Mouse (Mus musculus): ENCODE data around the gene Fignl2. TPM values are rescaled to one million over a fixed set of nuclear protein-coding genes. Genes with fewer than 3 reads are reported as not detected.

The Fignl2 gene
- total and polyA plus RNA-seq, 3 experiments = not detected

DNA sequence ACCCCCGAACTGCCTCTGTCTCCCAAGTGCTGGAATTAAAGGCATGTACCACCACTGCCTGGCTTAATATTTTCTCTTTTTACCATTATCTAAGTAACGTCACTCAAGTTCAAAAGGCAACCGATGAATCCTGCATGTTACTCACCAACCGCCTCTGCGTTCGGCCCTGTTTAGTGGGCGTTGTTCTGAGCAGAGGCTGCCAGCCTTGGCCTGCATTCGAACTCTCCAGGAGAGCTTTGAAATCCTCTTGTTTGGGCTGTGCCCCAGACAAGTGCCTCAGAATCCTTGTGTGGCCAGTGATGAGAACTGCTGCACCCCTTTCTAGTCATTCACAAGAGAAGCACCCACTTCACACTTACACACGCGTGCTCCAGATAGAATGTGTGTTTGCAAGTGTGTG lies 27.6 kb upstream of the Fignl2 start:
- dilution Hi-C loops (cut with MboI; ENCODE audit: extremely low pct_ligation_motif_present, extremely low pct_unique_long_range_greater_than_20kb, low sequenced_read_pairs) (no loop called here), in situ Hi-C loops (cut with MboI; ENCODE audit: low pct_ligation_motif_present, low pct_unique_long_range_greater_than_20kb, low sequenced_read_pairs) (no loop called here)
- DNase-seq (ENCODE audit: extremely low read depth) = no peak
- Histone ChIP-seq H3K36me3 (replicated peaks in 1 of 2; ENCODE audit: control insufficient read depth in 1 of 2, insufficient read depth in 1 of 2, low read length in 1 of 2) (no peaks in the 10 kb centered on the region), H3K27ac (ENCODE audit: insufficient read depth, low read depth) (no peak overlapping the region), H3K79me2 (replicated peaks; ENCODE audit: control insufficient read depth, extremely low read depth, insufficient read depth, poor library complexity, severe bottlenecking) (no peaks in the 10 kb centered on the region), H3K9ac (ENCODE audit: insufficient read depth, low read depth) (peak overlapping the region; percentile 19; the same call in 1 of the 2 replicates), H3K4me1 (ENCODE audit: control insufficient read depth in 1 of 2, insufficient read depth in 2 of 2) (peaks cover 3 to 13% of the 10 kb centered on the region in 2 experiments; a peak in 3 of 4 replicates), H3K9me3 (replicated peaks; ENCODE audit: low read length) (no peaks in the 10 kb centered on the region), H3K27me3 (replicated peaks) (peaks cover 38% of the 10 kb centered on the region), H3K4me3 (replicated peaks in 1 of 3; ENCODE audit: low read depth in 2 of 3, low read length in 2 of 3, poor library complexity in 1 of 3) (peak overlapping the region in 2 of 3 experiments; percentile 10 to 47), H3K4me2 (ENCODE audit: insufficient read depth, low read depth, poor library complexity, severe bottlenecking) (peak overlapping the region; percentile 60)
- TF ChIP-seq ZNF384 (IDR thresholded peaks at IDR 0.05; ENCODE audit: low read depth, low read length) (no peak), ZC3H11A (IDR thresholded peaks at IDR 0.05; ENCODE audit: low read depth, low read length) (no peak), NELFE (IDR thresholded peaks at IDR 0.05; ENCODE audit: low read depth, low read length) (no peak), MAX (IDR thresholded peaks at IDR 0.05; ENCODE audit: low read length) (no peak), MXI1 (IDR thresholded peaks at IDR 0.05; ENCODE audit: low read depth, low read length) (no peak), POLR2AphosphoS2 (IDR thresholded peaks at IDR 0.05; ENCODE audit: low read depth, low read length) (no peak), JUN (IDR thresholded peaks at IDR 0.05; ENCODE audit: insufficient read depth, low read depth, low read length) (no peak), TCF12 (IDR thresholded peaks at IDR 0.05; ENCODE audit: low read depth, low read length) (no peak), TBP (conservative IDR thresholded peaks at IDR 0.05; ENCODE audit: low read depth, low read length) (no peak), POLR2A (IDR thresholded peaks at IDR 0.05; ENCODE audit: low read depth, low read length) (no peak; the same call in 1 of the 2 replicates), IRF4 (IDR thresholded peaks at IDR 0.05; ENCODE audit: low read depth, low read length) (no peak), UBTF (IDR thresholded peaks at IDR 0.05; ENCODE audit: low read depth, low read length) (no peak), BHLHE40 (IDR thresholded peaks at IDR 0.05; ENCODE audit: low read depth, low read length) (no peak), ETS1 (conservative IDR thresholded peaks at IDR 0.05; ENCODE audit: low read depth, low read length) (no peak), USF1 (IDR thresholded peaks at IDR 0.05; ENCODE audit: low read depth, low read length) (no peak), NRF1 (IDR thresholded peaks at IDR 0.05; ENCODE audit: low read depth, low read length) (no peak), RAD21 (IDR thresholded peaks at IDR 0.05; ENCODE audit: low read depth, low read length) (no peak), RCOR1 (conservative IDR thresholded peaks at IDR 0.05; ENCODE audit: low read depth, low read length) (no peak), MAFK (IDR thresholded peaks at IDR 0.05; ENCODE audit: insufficient replicate concordance, low read length) (no peak), JUND (conservative IDR thresholded peaks at IDR 0.05; ENCODE audit: low read depth, low read length) (no peak)

- dilution Hi-C loops (cut with MboI; ENCODE audit: extremely low pct_ligation_motif_present, extremely low pct_unique_long_range_greater_than_20kb, low sequenced_read_pairs) = no loop called here
These were observed 27.2 kb upstream of the Fignl2 start for GRCm38 (mm10) chr15:101105496-101105994.

More at GRCm38 (mm10) chr15:101105496-101105994, 27.2 kb upstream of the Fignl2 start:
- Histone ChIP-seq H3K36me3 (replicated peaks in 1 of 2; ENCODE audit: control insufficient read depth in 1 of 2, insufficient read depth in 1 of 2, low read length in 1 of 2) (no peaks in the 10 kb centered on the region), H3K4me2 (ENCODE audit: insufficient read depth, low read depth, poor library complexity, severe bottlenecking) (peak overlapping the region; percentile 60), H3K9ac (ENCODE audit: insufficient read depth, low read depth) (peak overlapping the region; percentile 15; the same call in 1 of the 2 replicates), H3K9me3 (replicated peaks; ENCODE audit: low read length) (peaks cover 3% of the 10 kb centered on the region), H3K4me3 (replicated peaks in 1 of 3; ENCODE audit: low read depth in 2 of 3, low read length in 2 of 3, poor library complexity in 1 of 3) (peak overlapping the region; percentile 34 to 47 (median 40)), H3K27me3 (replicated peaks) (peaks cover 38% of the 10 kb centered on the region), H3K4me1 (ENCODE audit: control insufficient read depth in 1 of 2, insufficient read depth in 2 of 2) (peaks cover 3 to 13% of the 10 kb centered on the region in 2 experiments; a peak in 3 of 4 replicates), H3K27ac (ENCODE audit: insufficient read depth, low read depth) (peak overlapping the region; percentile 43), H3K79me2 (replicated peaks; ENCODE audit: control insufficient read depth, extremely low read depth, insufficient read depth, poor library complexity, severe bottlenecking) (no peaks in the 10 kb centered on the region)
- peak; percentile 42 for TF ChIP-seq ETS1 (conservative IDR thresholded peaks at IDR 0.05; ENCODE audit: low read depth, low read length)
- no peak for TF ChIP-seq JUN (IDR thresholded peaks at IDR 0.05; ENCODE audit: insufficient read depth, low read depth, low read length)
- TF ChIP-seq RAD21 (IDR thresholded peaks at IDR 0.05; ENCODE audit: low read depth, low read length) = peak; percentile 62
- TF ChIP-seq ELF1 (IDR thresholded peaks at IDR 0.05; ENCODE audit: low read depth, low read length) = peak; percentile 41
- peak; percentile 37; the same call in 1 of the 2 replicates for TF ChIP-seq HCFC1 (IDR thresholded peaks at IDR 0.05; ENCODE audit: low read depth, low read length)
- peak; percentile 74 for TF ChIP-seq SMC3 (IDR thresholded peaks at IDR 0.05; ENCODE audit: low read depth, low read length)
- peak; percentile 37 for TF ChIP-seq POLR2A (IDR thresholded peaks at IDR 0.05; ENCODE audit: low read depth, low read length)
- TF ChIP-seq TCF12 (IDR thresholded peaks at IDR 0.05; ENCODE audit: low read depth, low read length) = 0 out of 2 replicates have a peak, but pooled peaks have one; percentile 15
- peak; percentile 33; the same call in 1 of the 2 replicates for TF ChIP-seq MXI1 (IDR thresholded peaks at IDR 0.05; ENCODE audit: low read depth, low read length)
- peak; percentile 31; the same call in 1 of the 2 replicates for TF ChIP-seq MAX (IDR thresholded peaks at IDR 0.05; ENCODE audit: low read length)
- TF ChIP-seq SIN3A (IDR thresholded peaks at IDR 0.05; ENCODE audit: low read length) = peak; percentile 49; the same call in 1 of the 2 replicates
- 0 out of 2 replicates have a peak, but pooled peaks have one; percentile 33 for TF ChIP-seq MAZ (IDR thresholded peaks at IDR 0.05; ENCODE audit: low read depth, low read length)
- no peak for TF ChIP-seq ZKSCAN1 (IDR thresholded peaks at IDR 0.05; ENCODE audit: borderline replicate concordance, low read depth, low read length)
- no peak for TF ChIP-seq ZMIZ1 (IDR thresholded peaks at IDR 0.05; ENCODE audit: low read depth, low read length)
- TF ChIP-seq TBP (conservative IDR thresholded peaks at IDR 0.05; ENCODE audit: low read depth, low read length) = 0 out of 2 replicates have a peak, but pooled peaks have one; percentile 16
- no peak for TF ChIP-seq MAFK (IDR thresholded peaks at IDR 0.05; ENCODE audit: insufficient replicate concordance, low read length)
- no peak for TF ChIP-seq GABPA (IDR thresholded peaks at IDR 0.05; ENCODE audit: insufficient replicate concordance, low read depth, low read length)
- TF ChIP-seq CTCF (conservative IDR thresholded peaks at IDR 0.05 in 1 of 2, IDR thresholded peaks at IDR 0.05 in 1 of 2; ENCODE audit: low read depth in 2 of 2, low read length in 2 of 2) = peak; percentile 88 to 97
- TF ChIP-seq NRF1 (IDR thresholded peaks at IDR 0.05; ENCODE audit: low read depth, low read length) = peak; percentile 37; the same call in 1 of the 2 replicates
- in situ Hi-C loops (cut with MboI; ENCODE audit: low pct_ligation_motif_present, low pct_unique_long_range_greater_than_20kb, low sequenced_read_pairs) = no loop called here
- peak; percentile 84 for DNase-seq (ENCODE audit: extremely low read depth)
